25 mouse cellular contexts compared by ENCODE assay signal in the genomic region with DNA sequence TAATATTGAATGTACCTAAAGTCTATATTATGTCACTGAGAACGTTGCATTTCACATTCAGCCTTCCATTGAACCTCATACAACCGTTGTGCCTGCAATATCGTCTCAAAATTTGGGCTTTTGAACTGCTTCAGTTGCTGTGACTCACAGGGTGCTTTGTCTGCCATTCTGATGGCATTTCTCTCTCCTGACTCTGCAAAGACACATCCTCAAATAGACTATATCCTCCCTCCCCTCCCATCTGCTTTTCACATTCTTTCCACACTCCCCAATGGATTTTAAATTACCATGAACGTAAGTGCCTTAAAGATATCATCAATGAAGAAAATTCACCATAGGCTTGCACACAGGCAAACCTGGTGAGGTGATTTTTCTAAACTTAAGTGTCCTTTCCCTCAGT.
"Had no signal": no experiment of that assay in that cellular context is flagged by ENCODE, and none has a peak within 500 bp of the region (broad histone marks: within the 10 kb centered on the region; RNA-seq: fewer than 3 reads in every experiment).

No protein-coding gene starts in this region.

- H3K9me3 ChIP-seq: heart, embryonic 13.5 days; heart, embryonic 15.5 days; hindbrain, embryonic 13.5 days; hindbrain, embryonic 15.5 days; intestine, embryonic 15.5 days; limb, embryonic 10.5 days; limb, embryonic 12.5 days; liver, embryonic 13.5 days had no signal

- DNase-seq: forebrain, postnatal 0 days; gastrocnemius, postnatal 14 days; gastrocnemius, postnatal 36 days; heart, adult 2 months; heart, postnatal 14 days; heart, postnatal 36 days; kidney, adult 18-20 months; kidney, adult 8-10 months; kidney, postnatal 10 days; kidney, postnatal 25 days; kidney, postnatal 4 days; liver; liver, embryonic 13.5 days had no signal

- H3K4me1 ChIP-seq: heart, embryonic 13.5 days; heart, embryonic 15.5 days; hindbrain, embryonic 13.5 days; hindbrain, embryonic 15.5 days; intestine, embryonic 15.5 days; limb, embryonic 10.5 days; limb, embryonic 12.5 days; liver, embryonic 13.5 days had no signal

- H3K4me3 ChIP-seq: heart, adult 2 months; heart, embryonic 13.5 days; heart, embryonic 15.5 days; hindbrain, embryonic 13.5 days; hindbrain, embryonic 15.5 days; intestine, embryonic 15.5 days; layer of hippocampus, adult 2 months; limb, embryonic 10.5 days; limb, embryonic 12.5 days; liver, embryonic 13.5 days had no signal

- H3K4me2 ChIP-seq: heart, embryonic 11.5 days; heart, embryonic 13.5 days; heart, embryonic 15.5 days; hindbrain, embryonic 13.5 days; hindbrain, embryonic 15.5 days; intestine, embryonic 15.5 days; limb, embryonic 12.5 days; liver, embryonic 11.5 days; liver, embryonic 13.5 days had no signal

- H3K27ac ChIP-seq: heart, adult 2 months; heart, embryonic 13.5 days; heart, embryonic 15.5 days; hindbrain, embryonic 13.5 days; hindbrain, embryonic 15.5 days; hindbrain, postnatal 0 days; intestine, embryonic 15.5 days; layer of hippocampus, adult 2 months; limb, embryonic 10.5 days; limb, embryonic 12.5 days; liver, embryonic 13.5 days had no signal

- H3K9ac ChIP-seq: forebrain, postnatal 0 days; heart, embryonic 13.5 days; heart, embryonic 15.5 days; hindbrain, embryonic 13.5 days; hindbrain, embryonic 15.5 days; intestine, embryonic 15.5 days; limb, embryonic 12.5 days; liver, embryonic 13.5 days had no signal

- H3K27me3 ChIP-seq: heart, embryonic 13.5 days; heart, embryonic 15.5 days; hindbrain, embryonic 13.5 days; hindbrain, embryonic 15.5 days; intestine, embryonic 15.5 days; limb, embryonic 12.5 days; liver, embryonic 13.5 days had no signal

- H3K36me3 ChIP-seq: heart, embryonic 13.5 days; heart, embryonic 15.5 days; hindbrain, embryonic 13.5 days; hindbrain, embryonic 15.5 days; intestine, embryonic 15.5 days; limb, embryonic 10.5 days; limb, embryonic 12.5 days; liver, embryonic 13.5 days had no signal

- ATAC-seq: forebrain, postnatal 0 days; hindbrain, postnatal 0 days; intestine, embryonic 15.5 days; intestine, postnatal 0 days had no signal
